In the genomic region with DNA sequence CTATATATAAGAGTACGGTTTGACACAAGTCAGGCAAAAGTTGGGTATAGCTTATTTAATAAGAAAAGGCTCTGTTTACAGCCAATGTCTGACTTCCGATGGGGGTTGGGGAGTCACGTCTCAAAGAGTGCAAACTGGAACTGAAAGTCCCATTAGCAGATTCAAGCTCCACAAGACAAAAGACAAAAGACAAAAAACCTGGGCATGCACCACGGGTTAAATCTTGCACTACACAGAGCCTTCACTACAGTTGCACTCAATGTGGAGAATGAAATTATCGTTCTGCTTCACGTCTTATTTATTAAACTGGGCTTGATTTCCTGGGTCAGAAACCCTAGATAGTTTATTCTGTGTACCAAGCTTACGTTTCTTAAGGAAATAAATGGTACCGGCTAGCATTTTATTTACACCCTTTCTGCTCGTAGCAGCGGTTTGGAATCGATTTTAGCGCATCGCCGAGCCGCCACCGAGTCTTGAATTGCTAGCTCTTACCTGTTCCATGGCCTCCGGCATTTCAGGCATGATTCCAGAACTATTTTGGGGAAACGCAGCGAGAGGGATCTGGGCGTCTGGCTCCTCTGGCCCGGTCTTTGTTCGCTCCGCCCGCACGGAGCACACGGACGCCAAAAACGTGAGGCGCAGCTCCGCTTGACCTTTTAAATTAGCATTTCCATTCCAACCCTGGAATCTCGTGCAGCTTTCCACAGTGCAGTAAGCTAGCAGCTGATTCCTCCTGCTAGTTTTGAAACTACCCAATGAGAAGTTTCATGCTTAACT, we compare ENCODE assay signal across 8 mouse cellular contexts. TPM values are rescaled to one million over a fixed set of nuclear protein-coding genes. Genes with fewer than 3 reads are reported as not detected.
DNase-seq lines count a peak whose midpoint lies in the region; ATAC-seq and TF ChIP-seq lines count a peak whose summit lies in the region.

No protein-coding gene starts in this region.

- dilution Hi-C loops in CH12.LX (cut with MboI; ENCODE audit: extremely low pct_ligation_motif_present, extremely low pct_unique_long_range_greater_than_20kb, low sequenced_read_pairs) = no loop called here

- peak overlapping the region; percentile 79 for H3K9ac ChIP-seq in CH12.LX (ENCODE audit: insufficient read depth, low read depth)
- H3K9ac ChIP-seq in heart, embryonic 16.5 days (ENCODE audit: low read length) = peak overlapping the region; percentile 93

- peak overlapping the region; percentile 71 to 93 (median 84) for H3K4me3 ChIP-seq in CH12.LX (replicated peaks in 1 of 3; ENCODE audit: low read depth in 2 of 3, low read length in 2 of 3, poor library complexity in 1 of 3)
- peak overlapping the region; percentile 82 for H3K4me3 ChIP-seq in forebrain, embryonic 10.5 days
- H3K4me3 ChIP-seq in heart, embryonic 16.5 days (ENCODE audit: low read length) = peak overlapping the region; percentile 97
- peak overlapping the region; percentile 66 for H3K4me3 ChIP-seq in thymus, adult 2 months (ENCODE audit: control insufficient read depth, insufficient read depth, low read length)

- H3K36me3 ChIP-seq in CH12.LX (replicated peaks in 1 of 2; ENCODE audit: control insufficient read depth in 1 of 2, insufficient read depth in 1 of 2, low read length in 1 of 2) = peaks cover 0 to 16% of the 10 kb centered on the region in 2 experiments
- H3K36me3 ChIP-seq in forebrain, embryonic 10.5 days (replicated peaks) = peaks cover 1% of the 10 kb centered on the region
- H3K36me3 ChIP-seq in heart, embryonic 16.5 days (ENCODE audit: control insufficient read depth, insufficient read depth) = no peaks in the 10 kb centered on the region
- no peaks in the 10 kb centered on the region for H3K36me3 ChIP-seq in thymus, adult 2 months (ENCODE audit: control insufficient read depth, insufficient read depth, low read length)

- peak overlapping the region; percentile 88 for H3K4me2 ChIP-seq in CH12.LX (ENCODE audit: insufficient read depth, low read depth, poor library complexity, severe bottlenecking)
- H3K4me2 ChIP-seq in heart, embryonic 16.5 days (ENCODE audit: low read depth, low read length) = peak overlapping the region; percentile 95

- peak; percentile 71 for TF ChIP-seq EP300 in CH12.LX (IDR thresholded peaks at IDR 0.05; ENCODE audit: low read length)

- in situ Hi-C loops in CH12.LX (cut with MboI; ENCODE audit: low pct_ligation_motif_present, low pct_unique_long_range_greater_than_20kb, low sequenced_read_pairs) = loop anchor here (10.0 kb wide), 1 partner anchor 60 kb away; a partner anchor contains a TSS

- peak; percentile 50 for TF ChIP-seq POLR2A in CH12.LX (IDR thresholded peaks at IDR 0.05; ENCODE audit: low read depth, low read length)
- TF ChIP-seq POLR2A in brain, embryonic 14.5 days (IDR thresholded peaks at IDR 0.05; ENCODE audit: borderline replicate concordance, extremely low read depth, insufficient read depth, insufficient read length, poor library complexity, severe bottlenecking) = peak; percentile 37; the same call in 1 of the 2 replicates
- 0 out of 2 replicates have a peak, but pooled peaks have one; percentile 26 for TF ChIP-seq POLR2A in thymus, adult 2 months (IDR thresholded peaks at IDR 0.05; ENCODE audit: control insufficient read depth, extremely low read depth, insufficient read depth, low read length, poor library complexity)

- H3K9me3 ChIP-seq in CH12.LX (replicated peaks; ENCODE audit: low read length) = no peaks in the 10 kb centered on the region
- peaks cover 3% of the 10 kb centered on the region; the same call in 1 of the 2 replicates for H3K9me3 ChIP-seq in forebrain, embryonic 10.5 days
- no peaks in the 10 kb centered on the region for H3K9me3 ChIP-seq in heart, embryonic 16.5 days (replicated peaks; ENCODE audit: control insufficient read depth, low read length)

- peak; percentile 47 for ATAC-seq in heart, embryonic 16.5 days (replicated peaks; ENCODE audit: extremely low read depth, insufficient read depth, low FRiP score)
- peak; percentile 49 for ATAC-seq in neutrophil, adult 5-6 weeks (ENCODE audit: extremely low read depth, insufficient number of reproducible peaks, low FRiP score, poor library complexity, severe bottlenecking)

- TF ChIP-seq CTCF in CH12.LX (conservative IDR thresholded peaks at IDR 0.05 in 1 of 2, IDR thresholded peaks at IDR 0.05 in 1 of 2; ENCODE audit: low read depth in 2 of 2, low read length in 2 of 2) = no peak
- TF ChIP-seq CTCF in brain, embryonic 14.5 days (IDR thresholded peaks at IDR 0.05; ENCODE audit: borderline replicate concordance, extremely low read depth, insufficient read depth, insufficient read length) = no peak
- TF ChIP-seq CTCF in thymus, adult 2 months (IDR thresholded peaks at IDR 0.05; ENCODE audit: borderline replicate concordance, control insufficient read depth, extremely low read depth, insufficient read depth, low read length, poor library complexity) = no peak

- TF ChIP-seq RAD21 in CH12.LX (IDR thresholded peaks at IDR 0.05; ENCODE audit: low read depth, low read length) = no peak

- peak overlapping the region; percentile 88 for H3K27ac ChIP-seq in CH12.LX (ENCODE audit: insufficient read depth, low read depth)
- peak overlapping the region; percentile 98 for H3K27ac ChIP-seq in forebrain, embryonic 10.5 days
- peak overlapping the region; percentile 99 for H3K27ac ChIP-seq in heart, embryonic 16.5 days (ENCODE audit: low read length)
- peak overlapping the region; percentile 79 for H3K27ac ChIP-seq in thymus, adult 2 months (ENCODE audit: control insufficient read depth, insufficient read depth, low read length)

- peaks cover 29% of the 10 kb centered on the region for H3K79me2 ChIP-seq in CH12.LX (replicated peaks; ENCODE audit: control insufficient read depth, extremely low read depth, insufficient read depth, poor library complexity, severe bottlenecking)

- peaks cover 7 to 19% of the 10 kb centered on the region in 2 experiments for H3K4me1 ChIP-seq in CH12.LX (ENCODE audit: control insufficient read depth in 1 of 2, insufficient read depth in 2 of 2)
- peaks cover 32% of the 10 kb centered on the region for H3K4me1 ChIP-seq in forebrain, embryonic 10.5 days
- H3K4me1 ChIP-seq in heart, embryonic 16.5 days (ENCODE audit: control insufficient read depth, insufficient read depth, low read length) = peaks cover 20% of the 10 kb centered on the region
- peaks cover 10% of the 10 kb centered on the region for H3K4me1 ChIP-seq in thymus, adult 2 months (replicated peaks; ENCODE audit: control insufficient read depth, insufficient read depth, low read length)

- H3K27me3 ChIP-seq in CH12.LX (replicated peaks) = no peaks in the 10 kb centered on the region
- no peaks in the 10 kb centered on the region for H3K27me3 ChIP-seq in forebrain, embryonic 10.5 days (ENCODE audit: poor library complexity, severe bottlenecking)
- no peaks in the 10 kb centered on the region for H3K27me3 ChIP-seq in heart, embryonic 16.5 days (ENCODE audit: control insufficient read depth, insufficient read depth, low read length)
- no peaks in the 10 kb centered on the region for H3K27me3 ChIP-seq in thymus, adult 2 months (ENCODE audit: control insufficient read depth, insufficient read depth, low read length)

- peak; percentile 90 for DNase-seq in CH12.LX (ENCODE audit: extremely low read depth)
- peak; percentile 91 for DNase-seq in brain, embryonic 14.5 days (ENCODE audit: low read depth)
- DNase-seq in forebrain, embryonic 10.5 days (ENCODE audit: extremely low spot score, low spot score) = peak; percentile 69
- peak; percentile 81 to 89 for DNase-seq in kidney, postnatal 25 days
- DNase-seq in lung, adult 18-20 months = peak; percentile 48 to 67
- peak; percentile 71 for DNase-seq in thymus, adult 2 months

- WGBS in forebrain, embryonic 10.5 days = under 1% methylated on average over 31 of the region's 31 CpGs
- WGBS in heart, embryonic 16.5 days = under 1% methylated on average over 31 of the region's 31 CpGs
- WGBS in thymus, adult 2 months = under 1% methylated on average over 31 of the region's 31 CpGs

TF ChIP-seq in CH12.LX, 34 proteins besides CTCF, POLR2A, EP300 and RAD21 (continues in another document):
- TF ChIP-seq TBP (conservative IDR thresholded peaks at IDR 0.05; ENCODE audit: low read depth, low read length) (peak; percentile 91), SMC3 (IDR thresholded peaks at IDR 0.05; ENCODE audit: low read depth, low read length) (no peak), ZKSCAN1 (IDR thresholded peaks at IDR 0.05; ENCODE audit: borderline replicate concordance, low read depth, low read length) (no peak), NELFE (IDR thresholded peaks at IDR 0.05; ENCODE audit: low read depth, low read length) (peak; percentile 16), E2F4 (IDR thresholded peaks at IDR 0.05; ENCODE audit: insufficient replicate concordance, low read depth, low read length) (no peak), MAX (IDR thresholded peaks at IDR 0.05; ENCODE audit: low read length) (peak; percentile 70)

RNA-seq across cellular contexts. Expression of a gene that starts 0.5 kb away (rescaled TPM):
- 69.3 and 71.3 TPM in 2 replicates for total RNA-seq in CH12.LX (2012; rRNA removed)
- total RNA-seq in CH12.LX (2014; rRNA removed) = 122 and 138 TPM in 2 replicates
- polyA plus RNA-seq in CH12.LX (2012; ENCODE audit: insufficient read length, low read depth) = 99.8 and 100 TPM in 2 replicates
- polyA plus RNA-seq in brain, embryonic 14.5 days (2012; rRNA removed) = 46.0 and 52.1 TPM in 2 replicates
- 96.1 and 96.6 TPM in 2 replicates for polyA plus RNA-seq in forebrain, embryonic 10.5 days (2016; fragmentation: Nextera tagmentation; extraction: Ambion mirVana)
- 128 and 144 TPM in 2 replicates for polyA plus RNA-seq in heart, embryonic 16.5 days (2015; fragmentation: Nextera tagmentation; extraction: Ambion mirVana)
- total RNA-seq in neutrophil, adult 5-6 weeks (2017) = 112 and 119 TPM in 2 replicates
- 49.5 and 51.9 TPM in 2 replicates for polyA plus RNA-seq in thymus, adult 2 months (2012; rRNA removed)

RNA-seq across cellular contexts. Expression of a gene that starts 38.7 kb away (rescaled TPM):
- total RNA-seq in CH12.LX (2012; rRNA removed) = 64.2 and 70.6 TPM in 2 replicates
- 109 and 138 TPM in 2 replicates for total RNA-seq in CH12.LX (2014; rRNA removed)
- polyA plus RNA-seq in CH12.LX (2012; ENCODE audit: insufficient read length, low read depth) = 64.3 and 65.3 TPM in 2 replicates
- polyA plus RNA-seq in brain, embryonic 14.5 days (2012; rRNA removed) = 8.0 and 13.4 TPM in 2 replicates
- 70.0 and 72.0 TPM in 2 replicates for polyA plus RNA-seq in forebrain, embryonic 10.5 days (2016; fragmentation: Nextera tagmentation; extraction: Ambion mirVana)
- polyA plus RNA-seq in heart, embryonic 16.5 days (2015; fragmentation: Nextera tagmentation; extraction: Ambion mirVana) = 49.2 and 55.6 TPM in 2 replicates
- 0.25 TPM in 1 of 2 replicates, not detected in the other for total RNA-seq in neutrophil, adult 5-6 weeks (2017)
- polyA plus RNA-seq in thymus, adult 2 months (2012; rRNA removed) = 18.4 and 20.2 TPM in 2 replicates

RNA-seq across cellular contexts. Expression of a gene that starts 39.0 kb away (rescaled TPM):
- total RNA-seq in CH12.LX (2012; rRNA removed) = 89.8 and 109 TPM in 2 replicates
- 221 and 265 TPM in 2 replicates for total RNA-seq in CH12.LX (2014; rRNA removed)
- polyA plus RNA-seq in CH12.LX (2012; ENCODE audit: insufficient read length, low read depth) = 107 and 119 TPM in 2 replicates
- 28.9 and 29.5 TPM in 2 replicates for polyA plus RNA-seq in brain, embryonic 14.5 days (2012; rRNA removed)
- 233 and 236 TPM in 2 replicates for polyA plus RNA-seq in forebrain, embryonic 10.5 days (2016; fragmentation: Nextera tagmentation; extraction: Ambion mirVana)
- 88.2 and 90.3 TPM in 2 replicates for polyA plus RNA-seq in heart, embryonic 16.5 days (2015; fragmentation: Nextera tagmentation; extraction: Ambion mirVana)
- total RNA-seq in neutrophil, adult 5-6 weeks (2017) = 24.1 and 25.5 TPM in 2 replicates
- 20.0 and 21.5 TPM in 2 replicates for polyA plus RNA-seq in thymus, adult 2 months (2012; rRNA removed)

Comparison
In these comparisons a context has a peak if more than half of its experiments do, and no peak if none do; other contexts are left out.
1. Peak in every context shown above with its lines: DNase-seq, ATAC-seq, H3K4me3 ChIP-seq and H3K27ac ChIP-seq.